Mouse (Mus musculus): Measurements from ENCODE around the gene 1700003E16Rik. TPM values are rescaled to one million over a fixed set of nuclear protein-coding genes. Genes with fewer than 3 reads are reported as not detected.

The 1700003E16Rik gene
- total and polyA plus RNA-seq, 3 experiments, result 0.23 to 0.34 TPM; not detected in 1

DNA sequence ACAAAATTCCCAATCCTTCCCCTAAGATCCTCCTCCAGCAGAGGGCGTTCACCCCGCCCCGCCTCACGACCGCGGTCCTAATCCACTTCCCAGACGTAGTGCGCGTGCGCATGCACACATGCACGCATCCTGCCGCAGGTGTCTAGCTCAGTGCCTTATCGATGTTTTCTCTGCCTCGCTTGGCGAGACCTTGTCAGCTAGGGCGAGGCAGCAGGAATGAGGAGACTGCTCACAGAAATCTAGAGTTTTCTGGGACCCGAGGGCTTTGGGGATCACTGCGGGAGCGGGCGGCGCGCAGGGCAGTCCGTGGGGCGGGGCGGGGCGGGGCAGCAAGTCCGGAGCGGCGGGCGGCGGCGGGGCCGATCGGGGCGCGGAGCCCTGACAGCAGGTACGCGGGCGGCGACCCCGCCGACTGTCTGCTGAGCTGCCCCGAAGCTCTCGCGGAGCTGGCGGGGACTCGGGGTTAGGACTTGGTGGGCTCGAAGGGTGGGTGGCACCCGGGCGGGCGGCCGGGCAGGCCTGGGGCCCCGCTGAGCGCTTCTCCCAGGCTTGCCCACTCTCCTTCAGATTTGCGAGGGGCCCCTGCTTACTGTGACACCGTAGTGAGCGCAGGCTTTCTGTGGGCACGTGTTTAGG is 9.5 kb downstream of the 1700003E16Rik start, which contains the start of gene Dctn1 (continued):
- TF ChIP-seq JUND (conservative IDR thresholded peaks at IDR 0.05; ENCODE audit: low read depth, low read length) (no peak), MAFK (IDR thresholded peaks at IDR 0.05; ENCODE audit: insufficient replicate concordance, low read length) (no peak), ELF1 (IDR thresholded peaks at IDR 0.05; ENCODE audit: low read depth, low read length) (peak; percentile 80), TCF12 (IDR thresholded peaks at IDR 0.05; ENCODE audit: low read depth, low read length) (peak; percentile 44), IRF4 (IDR thresholded peaks at IDR 0.05; ENCODE audit: low read depth, low read length) (peak; percentile 29; the same call in 1 of the 2 replicates), BHLHE40 (IDR thresholded peaks at IDR 0.05; ENCODE audit: low read depth, low read length) (peak; percentile 41; the same call in 1 of the 2 replicates), HCFC1 (IDR thresholded peaks at IDR 0.05; ENCODE audit: low read depth, low read length) (peak; percentile 79), MEF2A (IDR thresholded peaks at IDR 0.05; ENCODE audit: borderline replicate concordance, low read depth, low read length) (no peak), RAD21 (IDR thresholded peaks at IDR 0.05; ENCODE audit: low read depth, low read length) (no peak), MAZ (IDR thresholded peaks at IDR 0.05; ENCODE audit: low read depth, low read length) (peak; percentile 58), USF1 (IDR thresholded peaks at IDR 0.05; ENCODE audit: low read depth, low read length) (no peak), KAT2A (IDR thresholded peaks at IDR 0.05; ENCODE audit: insufficient replicate concordance, low read length) (no peak), ZNF384 (IDR thresholded peaks at IDR 0.05; ENCODE audit: low read depth, low read length) (no peak), USF2 (conservative IDR thresholded peaks at IDR 0.05; ENCODE audit: low read depth, low read length) (no peak), UBTF (IDR thresholded peaks at IDR 0.05; ENCODE audit: low read depth, low read length) (no peak), CTCF (conservative IDR thresholded peaks at IDR 0.05 in 1 of 2, IDR thresholded peaks at IDR 0.05 in 1 of 2; ENCODE audit: low read depth in 2 of 2, low read length in 2 of 2) (peak in 1 of 2 experiments; percentile 78; a peak in 2 of 4 replicates), SIN3A (IDR thresholded peaks at IDR 0.05; ENCODE audit: low read length) (peak; percentile 74; the same call in 1 of the 2 replicates), MAX (IDR thresholded peaks at IDR 0.05; ENCODE audit: low read length) (peak; percentile 100), CHD1 (IDR thresholded peaks at IDR 0.05; ENCODE audit: low read depth, low read length) (no peak), POLR2AphosphoS2 (IDR thresholded peaks at IDR 0.05; ENCODE audit: low read depth, low read length) (no peak), CHD2 (IDR thresholded peaks at IDR 0.05; ENCODE audit: low read length) (no peak)

- H3K9ac ChIP-seq (ENCODE audit: insufficient read depth, low read depth), result peak overlapping the region; percentile 91
- dilution Hi-C loops (cut with MboI; ENCODE audit: extremely low pct_ligation_motif_present, extremely low pct_unique_long_range_greater_than_20kb, low sequenced_read_pairs), result no loop called here
- H3K27ac ChIP-seq (ENCODE audit: insufficient read depth, low read depth), result no peak overlapping the region
- peak overlapping the region; percentile 75 to 91 (median 85) for H3K4me3 ChIP-seq (replicated peaks in 1 of 3; ENCODE audit: low read depth in 2 of 3, low read length in 2 of 3, poor library complexity in 1 of 3)
- peak; percentile 27 for DNase-seq (ENCODE audit: extremely low read depth)
- H3K36me3 ChIP-seq (replicated peaks in 1 of 2; ENCODE audit: control insufficient read depth in 1 of 2, insufficient read depth in 1 of 2, low read length in 1 of 2), result peaks cover 0 to 11% of the 10 kb centered on the region in 2 experiments
- TF ChIP-seq E2F4 (IDR thresholded peaks at IDR 0.05; ENCODE audit: insufficient replicate concordance, low read depth, low read length), result no peak
- TF ChIP-seq ZNF384 (IDR thresholded peaks at IDR 0.05; ENCODE audit: low read depth, low read length), result no peak
- H3K4me1 ChIP-seq (ENCODE audit: control insufficient read depth in 1 of 2, insufficient read depth in 2 of 2), result peaks cover 5 to 22% of the 10 kb centered on the region in 2 experiments; a peak in 3 of 4 replicates
- H3K79me2 ChIP-seq (replicated peaks; ENCODE audit: control insufficient read depth, extremely low read depth, insufficient read depth, poor library complexity, severe bottlenecking), result no peaks in the 10 kb centered on the region; the same call in none of the 2 replicates
- H3K4me2 ChIP-seq (ENCODE audit: insufficient read depth, low read depth, poor library complexity, severe bottlenecking), result peak overlapping the region; percentile 93
- in situ Hi-C loops (cut with MboI; ENCODE audit: low pct_ligation_motif_present, low pct_unique_long_range_greater_than_20kb, low sequenced_read_pairs), result loop anchor here (5.0 kb wide), 1 partner anchor 41 kb away; no protein-coding TSS in a partner anchor
- no peaks in the 10 kb centered on the region for H3K9me3 ChIP-seq (replicated peaks; ENCODE audit: low read length)
- peaks cover 2% of the 10 kb centered on the region for H3K27me3 ChIP-seq (replicated peaks)
Observed at GRCm38 (mm10) chr6:83166243-83166630, 10.0 kb downstream of the 1700003E16Rik start.
